Mouse (Mus musculus) limb, embryonic 13.5 days (tissue): ENCODE data around the gene Sergef. TPM values are rescaled to one million over a fixed set of nuclear protein-coding genes. Genes with fewer than 3 reads are reported as not detected.
A peak's percentile ranks its signal among the peaks of the same experiment; 100 is the strongest.

ENCODE experiments used
- ATAC-seq: fragments of 200-750 bp; cut with Nextera tagmentation; 2 replicates; pipeline ENCODE4 v1.8.0; 2017; ENCODE audit warnings: low read depth, moderate number of reproducible peaks, moderate TSS enrichment; ENCODE audit not compliant: low FRiP score
- H3K27ac ChIP-seq: fragments of 300-500 bp; sonication (generic); 2 replicates; pipeline ENCODE4 v1.5.1; 2015; ENCODE audit warnings: inconsistent platforms, mild to moderate bottlenecking, moderate library complexity
- H3K27me3 ChIP-seq: fragments of 300-500 bp; sonication (generic); 2 replicates; pipeline ENCODE4 v1.6.1; 2015; ENCODE audit warnings: mild to moderate bottlenecking, inconsistent platforms
- H3K36me3 ChIP-seq: fragments of 300-500 bp; sonication (generic); 2 replicates; pipeline ENCODE4 v1.6.1; 2015; ENCODE audit warnings: inconsistent platforms, mild to moderate bottlenecking, moderate library complexity
- H3K4me1 ChIP-seq: fragments of 300-500 bp; sonication (generic); 2 replicates; pipeline ENCODE4 v1.6.1; 2015; ENCODE audit warnings: inconsistent platforms
- H3K4me2 ChIP-seq: fragments of 300-500 bp; sonication (generic); replicated peaks from 2 replicates; pipeline ENCODE4 v1.6.1; 2015; ENCODE audit warnings: inconsistent platforms, mild to moderate bottlenecking, moderate library complexity
- H3K4me3 ChIP-seq: fragments of 300-500 bp; sonication (generic); 2 replicates; pipeline ENCODE4 v1.5.1; 2015; ENCODE audit warnings: moderate library complexity, mild to moderate bottlenecking, inconsistent platforms
- H3K9ac ChIP-seq: fragments of 300-500 bp; sonication (generic); 2 replicates; pipeline ENCODE4 v1.6.1; 2015; ENCODE audit warnings: mild to moderate bottlenecking, inconsistent platforms
- H3K9me3 ChIP-seq: fragments of 300-500 bp; sonication (generic); 2 replicates; pipeline ENCODE4 v1.6.1; 2016; ENCODE audit warnings: inconsistent platforms
- WGBS: fragments of 180-500 bp; shearing (Covaris S2); methylation state at CpG from one replicate; pipeline ENCODE4 v1.1.7; 2015; 5-methylcytosine and 5-hydroxymethylcytosine counted together
- polyA plus RNA-seq: library from polyadenylated mRNA; unstranded; fragments of >200 nt; fragmentation: Nextera tagmentation; extraction: Ambion mirVana; gene quantifications from 2 replicates; pipeline ENCODE4 v1.2.1, GENCODE M21; 2015

Sergef gene
- polyA plus RNA-seq, 1 experiment from 2014 or later: 13.2 TPM

DNA sequence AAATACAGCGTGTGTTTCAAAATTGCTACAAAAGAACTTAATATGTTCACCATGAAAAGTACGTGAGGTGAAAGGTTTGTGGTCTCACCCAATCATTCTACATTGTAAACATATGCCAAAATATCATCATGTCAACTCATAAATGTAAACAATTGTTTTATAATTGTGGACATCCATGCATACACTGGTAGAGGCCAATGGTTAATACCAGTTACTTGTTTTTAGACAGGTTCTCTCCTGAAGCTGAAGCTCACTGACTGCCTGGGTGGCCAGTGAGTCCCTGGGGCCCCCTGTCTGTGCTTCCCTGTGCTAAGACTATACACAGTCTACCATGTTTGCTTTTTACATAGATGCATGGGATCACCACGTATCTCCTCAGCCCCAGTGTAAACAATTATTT, 91.5 kb downstream of the Sergef start:
- no peaks in the 10 kb centered on the region for H3K27me3 ChIP-seq
- H3K27ac ChIP-seq: no peak overlapping the region
- no peak overlapping the region for H3K9ac ChIP-seq
- H3K4me2 ChIP-seq: no peak overlapping the region
- 81% methylated on average over 3 of the region's 3 CpGs for WGBS
- no peak overlapping the region for H3K4me3 ChIP-seq
- no peak for ATAC-seq
- H3K36me3 ChIP-seq: no peaks in the 10 kb centered on the region
- no peaks in the 10 kb centered on the region for H3K9me3 ChIP-seq
- no peaks in the 10 kb centered on the region for H3K4me1 ChIP-seq

DNA sequence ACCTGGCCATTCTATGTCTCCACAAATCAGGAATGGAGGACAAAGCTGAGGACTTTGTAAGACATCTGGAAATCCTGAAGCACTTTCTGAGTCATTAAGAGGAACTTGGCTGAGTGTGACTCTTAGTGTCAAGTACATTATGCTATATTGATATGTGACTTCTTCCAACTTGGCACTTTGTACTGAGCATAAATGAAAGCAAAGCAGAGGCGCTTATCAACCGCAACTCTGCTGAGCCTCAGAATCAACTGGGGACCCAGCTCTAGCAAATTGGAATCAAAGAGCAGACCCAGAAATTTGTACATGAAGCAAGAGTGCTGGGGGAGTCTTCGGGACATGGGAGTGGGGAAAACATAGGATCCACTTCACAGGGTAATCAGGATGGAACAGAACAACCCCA, 92.0 kb downstream of the Sergef start:
- H3K9ac ChIP-seq: no peak overlapping the region
- 89% methylated on average over 3 of the region's 3 CpGs for WGBS
- no peaks in the 10 kb centered on the region for H3K4me1 ChIP-seq
- no peak overlapping the region for H3K27ac ChIP-seq
- no peaks in the 10 kb centered on the region for H3K36me3 ChIP-seq
- no peak overlapping the region for H3K4me3 ChIP-seq
- H3K4me2 ChIP-seq: no peak overlapping the region
- no peaks in the 10 kb centered on the region for H3K27me3 ChIP-seq
- H3K9me3 ChIP-seq: no peaks in the 10 kb centered on the region
- ATAC-seq: no peak

DNA sequence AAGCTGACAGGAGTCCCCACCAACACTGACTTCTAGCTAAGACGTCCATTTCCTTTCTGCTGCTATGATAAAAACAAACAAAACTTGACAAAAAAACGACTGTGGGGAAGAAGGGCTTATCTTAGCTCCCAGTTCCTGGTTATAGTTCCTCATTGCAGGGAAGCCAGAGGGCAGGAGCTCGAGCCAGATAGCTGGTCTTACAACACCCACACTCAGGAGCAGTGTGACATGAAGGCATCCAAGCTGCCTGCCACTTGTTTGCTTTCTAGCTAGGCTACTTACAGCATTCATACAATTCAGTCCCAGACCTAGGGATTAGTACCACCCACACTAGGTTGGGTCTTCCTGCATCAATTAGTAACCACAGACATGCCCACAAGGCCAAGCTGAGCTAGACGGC, 93.1 kb downstream of the Sergef start:
- H3K4me2 ChIP-seq: no peak overlapping the region
- H3K4me3 ChIP-seq: no peak overlapping the region
- no peak overlapping the region for H3K27ac ChIP-seq
- no peaks in the 10 kb centered on the region for H3K27me3 ChIP-seq
- no peaks in the 10 kb centered on the region for H3K9me3 ChIP-seq
- H3K36me3 ChIP-seq: no peaks in the 10 kb centered on the region
- ATAC-seq: no peak
- H3K9ac ChIP-seq: no peak overlapping the region
- WGBS: 57% methylated on average over 4 of the region's 4 CpGs
- no peaks in the 10 kb centered on the region for H3K4me1 ChIP-seq

DNA sequence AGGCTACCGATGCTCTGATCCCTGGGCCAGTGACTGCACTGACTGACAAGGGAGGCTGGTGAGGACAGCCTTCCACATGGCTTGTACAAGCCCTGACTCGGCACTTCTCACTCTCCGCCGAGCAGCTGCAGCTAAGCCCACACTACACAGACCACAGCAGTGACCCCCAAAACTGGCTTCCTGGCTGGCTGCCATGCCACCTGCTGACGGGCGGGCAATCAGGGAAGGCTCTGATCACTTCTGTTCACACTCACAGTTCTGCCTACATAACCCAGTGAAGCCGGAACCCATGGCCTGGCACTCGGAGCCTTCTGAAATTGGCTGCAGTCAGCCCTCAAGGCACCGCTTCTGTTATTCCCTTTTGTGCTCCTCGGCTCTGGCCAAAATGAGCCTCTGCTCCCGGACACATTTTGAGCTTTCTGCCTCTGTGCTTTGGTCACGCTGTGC, 95.4 kb downstream of the Sergef start:
- no peak overlapping the region for H3K9ac ChIP-seq
- H3K4me1 ChIP-seq: no peaks in the 10 kb centered on the region
- H3K36me3 ChIP-seq: no peaks in the 10 kb centered on the region
- H3K27me3 ChIP-seq: no peaks in the 10 kb centered on the region
- ATAC-seq: peak; percentile 61
- no peaks in the 10 kb centered on the region for H3K9me3 ChIP-seq
- H3K27ac ChIP-seq: no peak overlapping the region
- WGBS: 73% methylated on average over 12 of the region's 12 CpGs
- H3K4me2 ChIP-seq: no peak overlapping the region
- H3K4me3 ChIP-seq: no peak overlapping the region

DNA sequence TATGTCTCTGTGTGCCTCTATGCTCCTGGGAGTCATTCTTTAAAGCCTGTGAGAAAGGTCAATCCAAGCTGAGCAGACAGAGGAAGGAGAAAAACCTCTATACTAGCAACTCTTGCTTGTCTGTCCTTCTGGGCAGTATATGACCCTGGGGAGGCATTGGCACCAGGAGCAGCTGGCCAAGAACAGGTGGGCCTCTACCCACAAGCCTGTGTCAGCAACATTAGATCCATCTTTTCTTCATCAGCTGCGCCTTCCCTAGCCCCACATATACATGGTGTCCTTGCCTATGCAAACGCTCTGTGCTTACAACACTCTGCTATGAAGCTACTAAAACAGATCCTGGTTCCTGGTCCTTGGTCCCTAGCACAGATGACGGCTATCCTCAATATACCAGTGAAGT, 97.5 kb downstream of the Sergef start:
- no peaks in the 10 kb centered on the region for H3K9me3 ChIP-seq
- H3K4me1 ChIP-seq: no peaks in the 10 kb centered on the region
- H3K36me3 ChIP-seq: no peaks in the 10 kb centered on the region
- H3K4me3 ChIP-seq: no peak overlapping the region
- no peak for ATAC-seq
- no peaks in the 10 kb centered on the region for H3K27me3 ChIP-seq
- no peak overlapping the region for H3K27ac ChIP-seq
- WGBS: 80% methylated on average over 3 of the region's 3 CpGs
- no peak overlapping the region for H3K4me2 ChIP-seq
- H3K9ac ChIP-seq: no peak overlapping the region

DNA sequence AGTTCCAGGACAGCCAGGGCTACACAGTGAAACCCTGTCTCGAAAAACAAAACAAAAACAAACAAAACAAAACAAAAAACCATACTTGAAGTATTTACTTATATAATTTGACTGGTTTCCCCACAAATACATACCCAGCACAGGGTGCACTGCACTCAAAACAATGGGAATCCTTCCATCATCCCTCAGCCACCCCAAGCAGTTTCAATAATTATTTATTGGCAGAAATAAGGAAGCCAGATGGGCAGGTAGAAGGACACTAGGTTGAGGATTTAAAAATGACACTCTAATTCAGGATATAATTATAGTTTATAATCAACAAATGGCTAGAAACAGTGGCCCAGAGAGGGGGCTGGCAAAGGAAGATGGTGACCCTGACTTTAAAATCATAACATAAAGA, 99.0 kb downstream of the Sergef start:
- H3K9me3 ChIP-seq: no peaks in the 10 kb centered on the region
- no peak overlapping the region for H3K4me3 ChIP-seq
- peaks cover 1% of the 10 kb centered on the region for H3K4me1 ChIP-seq
- H3K9ac ChIP-seq: no peak overlapping the region
- no peak overlapping the region for H3K27ac ChIP-seq
- no peaks in the 10 kb centered on the region for H3K36me3 ChIP-seq
- ATAC-seq: no peak
- H3K4me2 ChIP-seq: no peak overlapping the region
- no peaks in the 10 kb centered on the region for H3K27me3 ChIP-seq
- 54% methylated on average over 1 of the region's 1 CpGs for WGBS

DNA sequence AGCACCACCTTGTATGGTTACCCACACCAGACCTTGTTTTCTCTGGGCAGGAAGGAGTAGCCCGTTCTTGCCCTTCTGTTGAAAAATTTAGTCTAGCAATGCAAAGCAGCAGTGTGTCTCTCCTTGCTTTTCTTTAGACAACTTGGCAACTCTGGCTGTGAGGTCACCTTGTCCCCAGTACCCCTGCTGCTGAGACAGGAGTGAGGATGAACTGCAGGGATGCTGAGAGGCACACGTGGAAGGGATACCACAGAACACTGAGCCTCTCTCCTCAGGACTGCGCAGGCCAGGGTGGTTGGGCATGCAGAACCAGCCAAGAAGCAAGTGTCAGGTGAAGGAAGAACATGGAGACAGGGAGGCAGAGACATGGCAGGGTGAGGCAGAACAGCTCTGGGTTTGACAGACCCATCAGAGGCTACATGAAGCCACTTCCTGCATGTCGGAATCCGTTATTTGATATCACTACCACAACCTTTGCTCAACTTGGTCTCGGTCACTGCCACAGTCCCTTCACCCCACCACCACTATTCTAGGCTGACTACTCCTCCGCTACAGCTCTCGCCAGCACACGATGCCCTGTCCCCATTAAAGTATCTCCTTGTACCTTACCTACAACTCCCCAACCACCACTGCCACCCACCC, 103.0 kb downstream of the Sergef start:
- H3K4me2 ChIP-seq: no peak overlapping the region
- no peak overlapping the region for H3K27ac ChIP-seq
- no peak overlapping the region for H3K9ac ChIP-seq
- H3K27me3 ChIP-seq: no peaks in the 10 kb centered on the region
- H3K4me3 ChIP-seq: no peak overlapping the region
- no peaks in the 10 kb centered on the region for H3K36me3 ChIP-seq
- H3K9me3 ChIP-seq: no peaks in the 10 kb centered on the region
- ATAC-seq: no peak
- WGBS: 83% methylated on average over 9 of the region's 9 CpGs
- peaks cover 9% of the 10 kb centered on the region for H3K4me1 ChIP-seq

DNA sequence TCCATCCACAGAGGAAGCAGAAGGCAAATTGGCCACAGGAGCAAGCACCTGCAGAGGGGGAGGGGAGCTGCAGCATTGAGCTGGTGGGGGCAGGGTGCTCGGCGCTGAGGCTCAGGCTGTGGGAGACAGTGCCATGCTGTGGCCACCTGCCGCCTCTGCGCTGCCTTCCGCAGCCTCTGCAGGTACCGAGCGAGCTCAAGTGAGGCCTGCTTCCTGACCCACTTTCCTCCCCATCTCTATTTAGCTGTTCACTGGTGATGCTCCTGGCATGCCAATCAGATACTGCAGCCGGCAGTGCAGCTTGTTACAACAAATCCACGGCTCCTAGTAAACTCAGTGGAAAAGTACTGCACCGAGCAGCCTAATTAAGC, 104.2 kb downstream of the Sergef start:
- H3K27ac ChIP-seq: no peak overlapping the region
- ATAC-seq: no peak
- no peak overlapping the region for H3K9ac ChIP-seq
- no peak overlapping the region for H3K4me3 ChIP-seq
- peak overlapping the region; percentile 14; the same call in 1 of the 2 replicates for H3K4me2 ChIP-seq
- peaks cover 9% of the 10 kb centered on the region for H3K4me1 ChIP-seq
- 19% methylated on average over 10 of the region's 10 CpGs for WGBS
- no peaks in the 10 kb centered on the region for H3K36me3 ChIP-seq
- no peaks in the 10 kb centered on the region for H3K27me3 ChIP-seq
- H3K9me3 ChIP-seq: no peaks in the 10 kb centered on the region

DNA sequence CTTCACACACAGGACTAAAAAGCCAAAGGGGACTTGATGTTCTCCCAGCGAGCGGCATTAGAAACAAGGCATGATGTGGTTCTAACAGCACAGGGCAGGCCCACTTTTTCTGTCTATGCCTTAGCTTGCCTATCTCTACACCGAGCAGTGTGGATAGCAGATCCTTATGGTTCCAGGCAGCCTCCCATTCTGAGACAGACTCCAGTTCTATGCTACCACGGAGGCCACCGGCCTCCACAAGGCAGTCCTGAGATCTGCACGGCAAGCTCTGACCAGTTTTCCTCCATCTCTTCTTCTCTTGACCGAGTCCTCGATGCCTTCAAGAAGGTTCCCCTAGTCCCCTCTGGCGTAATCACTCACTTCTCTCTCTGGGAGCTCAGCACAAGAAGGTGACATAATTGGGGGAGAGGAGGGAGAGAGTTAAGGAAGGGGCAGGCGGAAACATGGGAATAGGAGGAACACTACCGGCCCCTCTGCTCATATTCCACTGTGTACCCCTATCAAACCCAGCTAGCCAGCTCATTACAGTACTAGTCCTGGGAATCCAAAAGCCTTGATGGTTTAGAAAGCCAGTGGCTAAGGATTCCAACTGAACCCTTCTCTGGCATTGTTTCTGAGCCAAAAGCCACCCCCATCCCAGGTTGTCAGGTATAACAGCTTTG, 104.7 kb downstream of the Sergef start:
- Histone ChIP-seq H3K4me2 (no peak overlapping the region; the same call in 1 of the 2 replicates), H3K9ac (no peak overlapping the region)

DNA sequence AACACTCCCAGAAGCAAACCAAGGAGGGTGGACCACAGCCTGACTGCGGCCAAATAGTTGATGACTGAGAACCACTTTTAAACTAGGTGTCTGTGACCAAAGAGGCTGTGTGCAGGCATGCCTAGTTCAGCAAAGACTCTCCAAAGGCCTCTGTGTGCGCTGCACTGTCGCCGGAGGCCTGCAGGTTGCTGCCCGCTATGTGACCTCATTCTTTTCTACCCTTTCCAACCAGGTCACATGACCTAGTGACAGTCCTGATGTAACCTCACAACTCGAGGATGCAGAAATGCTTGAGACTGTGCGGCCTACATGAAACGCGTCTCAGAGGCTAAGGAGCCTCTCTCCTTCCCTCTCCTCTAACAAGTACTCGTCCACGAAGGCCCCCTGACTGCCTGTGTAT, 106.1 kb downstream of the Sergef start:
- no peak overlapping the region for H3K4me2 ChIP-seq
- H3K9me3 ChIP-seq: no peaks in the 10 kb centered on the region
- no peak for ATAC-seq
- H3K9ac ChIP-seq: no peak overlapping the region
- H3K27me3 ChIP-seq: no peaks in the 10 kb centered on the region
- H3K4me1 ChIP-seq: peaks cover 9% of the 10 kb centered on the region
- WGBS: 83% methylated on average over 11 of the region's 11 CpGs
- H3K27ac ChIP-seq: no peak overlapping the region
- no peak overlapping the region for H3K4me3 ChIP-seq
- no peaks in the 10 kb centered on the region for H3K36me3 ChIP-seq

More for the DNA sequence above, 104.7 kb downstream of the Sergef start:
- ATAC-seq: no peak
- WGBS: 81% methylated on average over 11 of the region's 11 CpGs
- H3K4me1 ChIP-seq: peaks cover 9% of the 10 kb centered on the region
- no peak overlapping the region for H3K27ac ChIP-seq
- no peaks in the 10 kb centered on the region for H3K9me3 ChIP-seq
- H3K4me3 ChIP-seq: no peak overlapping the region
- H3K36me3 ChIP-seq: no peaks in the 10 kb centered on the region
- no peaks in the 10 kb centered on the region for H3K27me3 ChIP-seq

DNA sequence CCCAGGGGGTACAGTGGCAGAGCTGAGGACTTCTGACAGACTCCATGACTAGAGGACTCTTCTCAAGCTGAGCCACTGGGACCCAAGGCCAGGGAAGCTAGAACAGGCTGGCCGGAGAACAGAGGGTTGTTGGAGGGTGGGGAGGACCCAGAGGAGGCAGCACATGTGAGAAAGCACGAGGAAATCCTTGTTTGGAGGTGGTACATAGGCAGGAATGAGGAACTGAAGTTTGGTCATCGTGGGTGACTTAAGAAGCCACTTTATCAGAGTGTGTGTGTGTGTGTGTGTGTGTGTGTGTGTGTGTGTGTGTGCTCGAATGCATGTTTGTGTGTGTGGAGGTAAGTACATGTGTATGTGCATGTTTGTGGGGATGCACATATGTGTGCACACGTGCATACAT, 108.3 kb downstream of the Sergef start:
- peaks cover 9% of the 10 kb centered on the region for H3K4me1 ChIP-seq
- H3K9me3 ChIP-seq: no peaks in the 10 kb centered on the region
- H3K9ac ChIP-seq: no peak overlapping the region
- H3K27ac ChIP-seq: no peak overlapping the region
- no peak overlapping the region for H3K4me2 ChIP-seq
- no peak overlapping the region for H3K4me3 ChIP-seq
- WGBS: 86% methylated on average over 5 of the region's 5 CpGs
- H3K27me3 ChIP-seq: no peaks in the 10 kb centered on the region
- H3K36me3 ChIP-seq: no peaks in the 10 kb centered on the region
- no peak for ATAC-seq

DNA sequence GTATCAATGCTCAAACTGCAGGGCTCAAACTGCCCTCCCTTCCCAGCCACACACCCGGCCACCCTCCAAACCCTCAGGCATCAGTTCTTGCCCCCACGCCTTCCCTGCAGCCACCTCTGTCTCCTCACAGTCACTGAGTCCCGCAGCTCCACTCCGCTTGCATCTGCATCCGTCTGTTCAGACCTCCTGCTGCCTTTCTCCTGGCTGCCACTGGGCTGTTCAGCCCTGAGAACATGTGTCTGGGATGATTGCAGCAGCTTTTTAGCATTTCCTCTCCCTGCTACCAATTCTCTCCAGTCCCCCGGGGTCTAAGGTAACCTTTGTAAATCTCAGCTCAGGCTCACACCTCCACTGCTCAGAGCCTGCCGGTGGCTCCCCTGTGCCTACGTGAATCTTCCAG, 109.7 kb downstream of the Sergef start:
- Histone ChIP-seq H3K4me1 (peaks cover under 1% of the 10 kb centered on the region; the same call in 1 of the 2 replicates), H3K9ac (no peak overlapping the region), H3K4me2 (no peak overlapping the region), H3K4me3 (no peak overlapping the region), H3K36me3 (no peaks in the 10 kb centered on the region), H3K9me3 (no peaks in the 10 kb centered on the region), H3K27me3 (no peaks in the 10 kb centered on the region), H3K27ac (no peak overlapping the region)
- no peak for ATAC-seq
- WGBS: 37% methylated on average over 8 of the region's 8 CpGs

DNA sequence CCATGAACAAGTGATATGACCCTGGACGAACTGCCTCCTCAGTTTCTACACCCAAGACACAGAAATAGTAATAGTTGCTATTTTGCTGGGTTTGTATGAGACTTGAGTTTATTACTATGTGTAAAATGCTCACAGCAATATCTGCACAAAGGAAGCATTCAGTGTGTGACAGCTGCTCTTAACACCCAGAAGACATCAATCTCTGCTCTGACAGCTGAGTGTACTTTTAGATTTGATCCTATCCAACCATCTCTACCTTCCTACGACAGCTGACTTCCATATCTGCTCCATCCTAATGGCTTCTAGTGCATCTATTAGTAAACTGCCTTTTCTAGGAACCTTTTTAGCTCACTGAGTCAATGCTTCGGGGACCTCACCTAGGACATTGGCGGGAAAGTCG, 110.3 kb downstream of the Sergef start:
- no peaks in the 10 kb centered on the region for H3K4me1 ChIP-seq
- no peak overlapping the region for H3K9ac ChIP-seq
- no peak for ATAC-seq
- H3K4me2 ChIP-seq: no peak overlapping the region
- H3K4me3 ChIP-seq: no peak overlapping the region
- H3K36me3 ChIP-seq: no peaks in the 10 kb centered on the region
- no peak overlapping the region for H3K27ac ChIP-seq
- H3K9me3 ChIP-seq: no peaks in the 10 kb centered on the region
- H3K27me3 ChIP-seq: no peaks in the 10 kb centered on the region
- WGBS: 84% methylated on average over 5 of the region's 5 CpGs
